Mouse (Mus musculus) forebrain, embryonic 13.5 days (tissue): Measurements from ENCODE around the gene Ubl4b. TPM values are rescaled to one million over a fixed set of nuclear protein-coding genes. Genes with fewer than 3 reads are reported as not detected.
A peak's percentile ranks its signal among the peaks of the same experiment; 100 is the strongest.

ENCODE experiments used
- ATAC-seq: fragments of 200-750 bp; cut with Nextera tagmentation; 2 replicates; pipeline ENCODE4 v1.8.0; 2017
- H3K27ac ChIP-seq: fragments of 300-500 bp; sonication (generic); 2 replicates; pipeline ENCODE4 v1.5.1; 2015; ENCODE audit warnings: inconsistent platforms, mild to moderate bottlenecking, moderate library complexity
- H3K27me3 ChIP-seq: fragments of 300-500 bp; sonication (generic); 2 replicates; pipeline ENCODE4 v1.6.1; 2015; ENCODE audit warnings: mild to moderate bottlenecking, inconsistent platforms
- H3K36me3 ChIP-seq: fragments of 300-500 bp; sonication (generic); 2 replicates; pipeline ENCODE4 v1.6.1; 2015; ENCODE audit warnings: mild to moderate bottlenecking, inconsistent platforms; ENCODE audit not compliant: poor library complexity, severe bottlenecking
- H3K4me1 ChIP-seq: fragments of 300-500 bp; sonication (generic); 2 replicates; pipeline ENCODE4 v1.6.1; 2015; ENCODE audit warnings: inconsistent platforms
- H3K4me2 ChIP-seq: fragments of 300-500 bp; sonication (generic); 2 replicates; pipeline ENCODE4 v1.6.1; 2015; ENCODE audit warnings: inconsistent platforms, mild to moderate bottlenecking, moderate library complexity
- H3K4me3 ChIP-seq: fragments of 300-500 bp; sonication (generic); 2 replicates; pipeline ENCODE4 v1.5.1; 2015; ENCODE audit warnings: mild to moderate bottlenecking, inconsistent platforms
- H3K9ac ChIP-seq: fragments of 300-500 bp; sonication (generic); 2 replicates; pipeline ENCODE4 v1.6.1; 2015; ENCODE audit warnings: mild to moderate bottlenecking, inconsistent platforms
- H3K9me3 ChIP-seq: fragments of 300-500 bp; sonication (generic); replicated peaks from 2 replicates; pipeline ENCODE4 v1.6.1; 2016; ENCODE audit warnings: inconsistent platforms
- WGBS: fragments of 180-500 bp; shearing (Covaris S2); methylation state at CpG from one replicate; pipeline ENCODE4 v1.1.7; 2015; 5-methylcytosine and 5-hydroxymethylcytosine counted together
- polyA plus RNA-seq: library from polyadenylated mRNA; unstranded; fragments of >200 nt; fragmentation: Nextera tagmentation; extraction: Ambion mirVana; gene quantifications from 2 replicates; pipeline ENCODE4 v1.2.1, GENCODE M21; 2015

Ubl4b gene
- polyA plus RNA-seq, 1 experiment from 2014 or later = not detected

GRCm38 (mm10) chr3:107582875-107583767 is 28.2 kb upstream of the Ubl4b start:
- Histone ChIP-seq H3K4me2 (peak overlapping the region; percentile 57), H3K4me1 (peaks cover 10% of the 10 kb centered on the region), H3K27me3 (peaks cover 99% of the 10 kb centered on the region), H3K36me3 (no peaks in the 10 kb centered on the region), H3K9ac (peak overlapping the region; percentile 48; the same call in 1 of the 2 replicates), H3K4me3 (peak overlapping the region; percentile 33), H3K9me3 (no peaks in the 10 kb centered on the region), H3K27ac (no peak overlapping the region)
- ATAC-seq = no peak
- under 1% methylated on average over 65 of the region's 65 CpGs for WGBS

GRCm38 (mm10) chr3:107582130-107582874 is 27.4 kb upstream of the Ubl4b start:
- Histone ChIP-seq H3K4me2 (peak overlapping the region; percentile 57), H3K36me3 (no peaks in the 10 kb centered on the region), H3K9me3 (no peaks in the 10 kb centered on the region), H3K4me1 (peaks cover 10% of the 10 kb centered on the region), H3K27me3 (peaks cover 98% of the 10 kb centered on the region), H3K27ac (no peak overlapping the region), H3K9ac (no peak overlapping the region), H3K4me3 (peak overlapping the region; percentile 33)
- ATAC-seq = no peak
- 2% methylated on average over 18 of the region's 18 CpGs for WGBS

- H3K4me3 ChIP-seq = no peak overlapping the region
- H3K4me2 ChIP-seq = no peak overlapping the region
- no peak for ATAC-seq
- no peak overlapping the region for H3K27ac ChIP-seq
- no peaks in the 10 kb centered on the region for H3K9me3 ChIP-seq
- no peaks in the 10 kb centered on the region for H3K36me3 ChIP-seq
- peaks cover 88% of the 10 kb centered on the region for H3K27me3 ChIP-seq
- H3K4me1 ChIP-seq = peaks cover 10% of the 10 kb centered on the region
- 2% methylated on average over 15 of the region's 15 CpGs for WGBS
- H3K9ac ChIP-seq = no peak overlapping the region
Measured at GRCm38 (mm10) chr3:107581103-107582010, 26.5 kb upstream of the Ubl4b start.

- peaks cover 70% of the 10 kb centered on the region for H3K27me3 ChIP-seq
- no peak overlapping the region for H3K27ac ChIP-seq
- no peak overlapping the region for H3K4me2 ChIP-seq
- H3K4me1 ChIP-seq = peaks cover 10% of the 10 kb centered on the region
- no peaks in the 10 kb centered on the region for H3K9me3 ChIP-seq
- no peak overlapping the region for H3K4me3 ChIP-seq
- no peaks in the 10 kb centered on the region for H3K36me3 ChIP-seq
- ATAC-seq = peak; percentile 33; the same call in 1 of the 2 replicates
- no peak overlapping the region for H3K9ac ChIP-seq
- WGBS = 4% methylated on average over 4 of the region's 4 CpGs
Measured at GRCm38 (mm10) chr3:107579466-107579865, 24.6 kb upstream of the Ubl4b start.

GRCm38 (mm10) chr3:107577810-107578390 is 23.0 kb upstream of the Ubl4b start:
- ATAC-seq = no peak
- no peak overlapping the region for H3K4me3 ChIP-seq
- 34% methylated on average over 3 of the region's 3 CpGs for WGBS
- peaks cover 4% of the 10 kb centered on the region for H3K4me1 ChIP-seq
- no peaks in the 10 kb centered on the region for H3K36me3 ChIP-seq
- H3K27ac ChIP-seq = no peak overlapping the region
- H3K27me3 ChIP-seq = peaks cover 54% of the 10 kb centered on the region
- no peak overlapping the region for H3K9ac ChIP-seq
- no peaks in the 10 kb centered on the region for H3K9me3 ChIP-seq
- H3K4me2 ChIP-seq = no peak overlapping the region

GRCm38 (mm10) chr3:107576807-107577206 is 21.9 kb upstream of the Ubl4b start:
- WGBS = 89% methylated on average over 3 of the region's 3 CpGs
- Histone ChIP-seq H3K9ac (no peak overlapping the region), H3K27me3 (peaks cover 43% of the 10 kb centered on the region), H3K36me3 (no peaks in the 10 kb centered on the region), H3K9me3 (no peaks in the 10 kb centered on the region), H3K4me2 (no peak overlapping the region), H3K4me1 (no peaks in the 10 kb centered on the region), H3K4me3 (no peak overlapping the region), H3K27ac (no peak overlapping the region)
- ATAC-seq = no peak

GRCm38 (mm10) chr3:107571205-107571604 is 16.3 kb upstream of the Ubl4b start:
- H3K4me2 ChIP-seq = no peak overlapping the region
- 60% methylated on average over 2 of the region's 2 CpGs for whole genome bisulfite sequencing
- H3K27ac ChIP-seq = no peak overlapping the region
- H3K9ac ChIP-seq = no peak overlapping the region
- no peak overlapping the region for H3K4me3 ChIP-seq
- H3K9me3 ChIP-seq = no peaks in the 10 kb centered on the region
- H3K4me1 ChIP-seq = peaks cover 3% of the 10 kb centered on the region; the same call in 1 of the 2 replicates
- no peak for ATAC-seq
- H3K36me3 ChIP-seq = no peaks in the 10 kb centered on the region
- peaks cover 4% of the 10 kb centered on the region; the same call in 1 of the 2 replicates for H3K27me3 ChIP-seq

GRCm38 (mm10) chr3:107568721-107569120 is 13.8 kb upstream of the Ubl4b start:
- WGBS = 71% methylated on average over 4 of the region's 4 CpGs

GRCm38 (mm10) chr3:107567766-107568165 is 12.9 kb upstream of the Ubl4b start:
- Histone ChIP-seq H3K27me3 (peaks cover 4% of the 10 kb centered on the region; the same call in 1 of the 2 replicates), H3K4me1 (peaks cover 3% of the 10 kb centered on the region; the same call in 1 of the 2 replicates), H3K4me2 (no peak overlapping the region), H3K36me3 (no peaks in the 10 kb centered on the region), H3K27ac (no peak overlapping the region), H3K9me3 (no peaks in the 10 kb centered on the region), H3K9ac (no peak overlapping the region), H3K4me3 (no peak overlapping the region)
- WGBS = 80% methylated on average over 7 of the region's 7 CpGs
- no peak for ATAC-seq

More at GRCm38 (mm10) chr3:107568721-107569120, 13.8 kb upstream of the Ubl4b start:
- no peaks in the 10 kb centered on the region for H3K9me3 ChIP-seq
- ATAC-seq = peak; percentile 53
- H3K9ac ChIP-seq = no peak overlapping the region
- no peak overlapping the region for H3K4me2 ChIP-seq
- no peak overlapping the region for H3K27ac ChIP-seq
- peaks cover 3% of the 10 kb centered on the region; the same call in 1 of the 2 replicates for H3K4me1 ChIP-seq
- peaks cover 4% of the 10 kb centered on the region; the same call in 1 of the 2 replicates for H3K27me3 ChIP-seq
- H3K36me3 ChIP-seq = no peaks in the 10 kb centered on the region
- H3K4me3 ChIP-seq = no peak overlapping the region

- no peak overlapping the region for H3K9ac ChIP-seq
- no peaks in the 10 kb centered on the region for H3K36me3 ChIP-seq
- 46% methylated on average over 3 of the region's 3 CpGs for WGBS
- no peak overlapping the region for H3K4me3 ChIP-seq
- H3K27ac ChIP-seq = no peak overlapping the region
- H3K9me3 ChIP-seq = no peaks in the 10 kb centered on the region
- no peak overlapping the region for H3K4me2 ChIP-seq
- H3K27me3 ChIP-seq = peaks cover 4% of the 10 kb centered on the region; the same call in 1 of the 2 replicates
- ATAC-seq = no peak
- peaks cover 3% of the 10 kb centered on the region; the same call in 1 of the 2 replicates for H3K4me1 ChIP-seq
Measured at GRCm38 (mm10) chr3:107565331-107565730, 10.5 kb upstream of the Ubl4b start.

GRCm38 (mm10) chr3:107563880-107564279 is 9.0 kb upstream of the Ubl4b start:
- no peak overlapping the region for H3K4me3 ChIP-seq
- no peak overlapping the region for H3K9ac ChIP-seq
- H3K27ac ChIP-seq = no peak overlapping the region
- WGBS = 53% methylated on average over 4 of the region's 4 CpGs
- ATAC-seq = no peak
- no peaks in the 10 kb centered on the region for H3K36me3 ChIP-seq
- peaks cover 3% of the 10 kb centered on the region; the same call in 1 of the 2 replicates for H3K4me1 ChIP-seq
- no peak overlapping the region for H3K4me2 ChIP-seq
- H3K27me3 ChIP-seq = peaks cover 4% of the 10 kb centered on the region; the same call in 1 of the 2 replicates
- no peaks in the 10 kb centered on the region for H3K9me3 ChIP-seq
